Mouse (Mus musculus): ENCODE data around the gene Tmem253. TPM values are rescaled to one million over a fixed set of nuclear protein-coding genes. Genes with fewer than 3 reads are reported as not detected.

Gene Tmem253
- total RNA-seq, 2 experiments from 2014 or later, result 0.55 to 0.62 TPM

- no peak for DNase-seq
- intact Hi-C loops (cut with DNase I; ENCODE audit: low total_unique reads), result no loop called here
Observed at GRCm38 (mm10) chr14:52061798-52062197, 46.3 kb downstream of the Tmem253 start.

DNA sequence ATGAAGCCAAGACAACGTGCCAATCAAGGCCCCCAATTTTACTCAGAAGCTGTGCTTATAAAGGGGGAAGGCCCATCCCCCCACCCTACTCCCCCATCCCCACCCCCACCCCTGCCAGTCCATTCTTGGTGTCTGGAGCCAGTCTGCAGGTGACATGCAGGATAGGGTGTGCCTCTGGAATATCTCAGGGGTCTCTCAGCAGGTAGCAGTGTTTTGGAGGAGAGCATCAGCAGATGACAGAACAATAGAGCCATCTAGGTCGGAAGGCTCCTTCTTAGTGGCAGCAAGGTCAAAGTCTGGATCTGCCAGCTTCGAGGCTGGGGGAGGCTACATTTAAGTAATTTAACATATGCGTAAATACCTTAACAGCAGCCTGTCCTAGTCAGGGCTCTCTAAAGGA lies 50.7 kb downstream of the Tmem253 start:
- intact Hi-C loops (cut with DNase I; ENCODE audit: low total_unique reads), result no loop called here
- DNase-seq, result no peak

Other genes starting within 250 kb of the Tmem253 start
- gene Ang4, start 242.1 kb upstream of the Tmem253 start, total RNA-seq (2021), result not detected
- not detected for gene AY358078, start 215.6 kb upstream of the Tmem253 start, total RNA-seq (2021)
- not detected for gene Ear6, start 162.0 kb upstream of the Tmem253 start, total RNA-seq (2021)
- gene Mettl17, start 130.8 kb upstream of the Tmem253 start, total RNA-seq (2021), result 10 to 100 TPM in 1 of 2 experiments, 1 to 10 TPM in 1; 8.3 to 13.1 TPM
- under 1 TPM; 0.31 to 0.37 TPM for gene Slc39a2, start 122.8 kb upstream of the Tmem253 start, total RNA-seq (2021)
- gene Ndrg2, start 101.5 kb upstream of the Tmem253 start, total RNA-seq (2021), result 1,000 to 10,000 TPM in 1 of 2 experiments, 100 to 1,000 TPM in 1; 964 to 1,110 TPM
- gene Tppp2, start 97.2 kb upstream of the Tmem253 start, total RNA-seq (2021), result under 1 TPM in 1 of 2 experiments, not detected in 1; 0.35 TPM
- not detected for gene Rnase13, start 92.9 kb upstream of the Tmem253 start, total RNA-seq (2021)
- 10 to 100 TPM; 24.2 to 32.0 TPM for gene Arhgef40, start 30.9 kb upstream of the Tmem253 start, total RNA-seq (2021)
- 10 to 100 TPM; 13.3 to 13.4 TPM for gene Zfp219, start 5.1 kb downstream of the Tmem253 start, total RNA-seq (2021)
- gene Olfr221, start 26.8 kb downstream of the Tmem253 start, total RNA-seq (2021), result not detected
- 10 to 100 TPM; 76.7 to 88.8 TPM for gene Hnrnpc, start 88.4 kb downstream of the Tmem253 start, total RNA-seq (2021)
- gene Rpgrip1, start 95.0 kb downstream of the Tmem253 start, total RNA-seq (2021), result under 1 TPM in 1 of 2 experiments, not detected in 1; 0.25 TPM
- 10 to 100 TPM; 15.7 to 16.1 TPM for gene Supt16, start 181.8 kb downstream of the Tmem253 start, total RNA-seq (2021)
- gene Chd8, start 242.1 kb downstream of the Tmem253 start, total RNA-seq (2021), result 10 to 100 TPM; 36.5 to 37.7 TPM

Measured in gastrocnemius, postnatal 14 days (tissue).